Mouse (Mus musculus) erythroblast, embryonic 14.5 days (primary cell): Measurements from ENCODE around the gene Hddc3. TPM values are rescaled to one million over a fixed set of nuclear protein-coding genes. Genes with fewer than 3 reads are reported as not detected.

Source experiments
- H3K27me3 ChIP-seq: 2 replicates; pipeline ENCODE4 v1.6.1; 2012; ENCODE audit warnings: inconsistent platforms; ENCODE audit not compliant: control insufficient read depth
- H3K36me3 ChIP-seq: 2 replicates; pipeline ENCODE4 v1.6.1; 2012; ENCODE audit warnings: mild to moderate bottlenecking, inconsistent platforms; ENCODE audit not compliant: control insufficient read depth
- H3K4me1 ChIP-seq: 2 replicates; pipeline ENCODE4 v1.6.1; 2012; ENCODE audit warnings: inconsistent platforms; ENCODE audit not compliant: control insufficient read depth
- H3K4me3 ChIP-seq: replicated peaks from 2 replicates; pipeline ENCODE3; 2012; ENCODE audit warnings: moderate library complexity, mild to moderate bottlenecking, inconsistent platforms
- H3K9me3 ChIP-seq: 2 replicates; pipeline ENCODE4 v1.6.1; 2012; ENCODE audit warnings: low read length, inconsistent platforms, mixed read lengths; ENCODE audit not compliant: control insufficient read depth
- GATA1 ChIP-seq: IDR thresholded peaks from 2 replicates; pipeline ENCODE4 v1.6.1; 2012; ENCODE audit warnings: low read length, inconsistent platforms, mixed read lengths
- TAL1 ChIP-seq: IDR thresholded peaks from 3 replicates; pipeline ENCODE4 v1.6.1; 2012; ENCODE audit warnings: low read length, inconsistent platforms, mixed read lengths
- polyA plus RNA-seq: library from polyadenylated mRNA; stranded (reverse); fragments of >175 nt; gene quantifications from 2 replicates; pipeline ENCODE4 v1.2.3, GENCODE M21; 2012

Gene Hddc3
- polyA plus RNA-seq, 1 experiment = 1.4 TPM

GRCm38 (mm10) chr7:80372166-80372565 is 29.3 kb downstream of the Hddc3 start:
- TF ChIP-seq TAL1 = no peak
- TF ChIP-seq GATA1 = no peak

GRCm38 (mm10) chr7:80372667-80373066 is 29.8 kb downstream of the Hddc3 start:
- Histone ChIP-seq H3K4me1 (peaks cover 14% of the 10 kb centered on the region), H3K4me3 (no peak overlapping the region), H3K27me3 (peaks cover 43% of the 10 kb centered on the region), H3K36me3 (peaks cover 4% of the 10 kb centered on the region; the same call in 1 of the 2 replicates), H3K9me3 (no peaks in the 10 kb centered on the region)
- TF ChIP-seq TAL1 = no peak
- no peak for TF ChIP-seq GATA1

More at GRCm38 (mm10) chr7:80372166-80372565, 29.3 kb downstream of the Hddc3 start:
- peaks cover 43% of the 10 kb centered on the region for H3K27me3 ChIP-seq
- H3K4me3 ChIP-seq = no peak overlapping the region
- H3K36me3 ChIP-seq = peaks cover 8% of the 10 kb centered on the region; the same call in 1 of the 2 replicates
- H3K4me1 ChIP-seq = peaks cover 14% of the 10 kb centered on the region
- no peaks in the 10 kb centered on the region for H3K9me3 ChIP-seq

GRCm38 (mm10) chr7:80373352-80373751 is 30.4 kb downstream of the Hddc3 start:
- no peaks in the 10 kb centered on the region for H3K9me3 ChIP-seq
- H3K4me1 ChIP-seq = peaks cover 14% of the 10 kb centered on the region
- H3K4me3 ChIP-seq = no peak overlapping the region
- TF ChIP-seq TAL1 (no peak), GATA1 (no peak)
- H3K36me3 ChIP-seq = no peaks in the 10 kb centered on the region; the same call in 1 of the 2 replicates
- peaks cover 43% of the 10 kb centered on the region for H3K27me3 ChIP-seq

DNA sequence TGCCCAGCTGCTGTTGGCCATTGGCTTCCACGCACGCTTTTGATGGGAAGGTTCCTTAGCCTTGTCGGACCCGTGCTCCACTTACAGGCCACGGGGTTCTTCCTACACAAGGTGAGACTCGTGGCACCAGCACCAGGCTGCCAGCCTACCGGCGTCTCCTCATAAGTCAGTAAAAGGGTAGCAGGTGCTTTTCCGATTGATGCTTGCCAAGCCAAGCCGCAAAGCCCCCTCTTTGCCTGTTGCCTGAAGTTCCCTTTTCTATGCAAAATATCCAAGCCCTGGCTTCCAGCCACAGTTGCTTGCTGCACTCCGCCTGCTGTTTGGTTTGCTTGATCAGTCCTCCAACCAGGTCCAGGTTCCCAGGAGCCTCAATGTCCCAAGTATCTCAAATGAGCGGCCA is 30.9 kb downstream of the Hddc3 start:
- TF ChIP-seq GATA1 = no peak
- no peak for TF ChIP-seq TAL1
- H3K27me3 ChIP-seq = peaks cover 39% of the 10 kb centered on the region
- H3K4me3 ChIP-seq = no peak overlapping the region
- H3K9me3 ChIP-seq = no peaks in the 10 kb centered on the region
- peaks cover 14% of the 10 kb centered on the region for H3K4me1 ChIP-seq
- no peaks in the 10 kb centered on the region for H3K36me3 ChIP-seq

GRCm38 (mm10) chr7:80374280-80374679 is 31.4 kb downstream of the Hddc3 start:
- Histone ChIP-seq H3K36me3 (no peaks in the 10 kb centered on the region), H3K9me3 (no peaks in the 10 kb centered on the region), H3K27me3 (peaks cover 35% of the 10 kb centered on the region), H3K4me3 (no peak overlapping the region), H3K4me1 (peaks cover 14% of the 10 kb centered on the region)
- no peak for TF ChIP-seq GATA1
- TF ChIP-seq TAL1 = no peak

DNA sequence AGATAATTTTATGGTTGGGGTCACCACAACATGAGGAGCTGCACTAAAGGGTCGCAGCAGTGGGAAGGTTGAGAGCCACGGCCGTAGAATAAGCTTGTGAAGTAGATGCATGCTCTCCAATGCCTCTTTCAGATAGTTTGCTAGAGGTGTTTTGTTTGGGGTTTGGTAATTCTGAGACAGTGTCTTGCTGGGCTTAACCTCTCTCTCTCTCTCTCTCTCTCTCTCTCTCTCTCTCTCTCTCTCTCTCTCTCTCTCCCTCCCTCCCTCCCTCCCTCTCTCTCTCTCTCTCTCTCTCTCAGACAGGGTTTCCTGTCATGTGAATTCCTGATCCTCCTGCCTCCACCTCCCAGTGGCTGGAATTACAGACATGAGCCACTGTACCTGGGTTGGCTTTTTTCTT is 31.8 kb downstream of the Hddc3 start:
- Histone ChIP-seq H3K4me3 (no peak overlapping the region), H3K36me3 (no peaks in the 10 kb centered on the region), H3K27me3 (peaks cover 30% of the 10 kb centered on the region), H3K9me3 (no peaks in the 10 kb centered on the region), H3K4me1 (peaks cover 14% of the 10 kb centered on the region)
- no peak for TF ChIP-seq TAL1
- no peak for TF ChIP-seq GATA1

DNA sequence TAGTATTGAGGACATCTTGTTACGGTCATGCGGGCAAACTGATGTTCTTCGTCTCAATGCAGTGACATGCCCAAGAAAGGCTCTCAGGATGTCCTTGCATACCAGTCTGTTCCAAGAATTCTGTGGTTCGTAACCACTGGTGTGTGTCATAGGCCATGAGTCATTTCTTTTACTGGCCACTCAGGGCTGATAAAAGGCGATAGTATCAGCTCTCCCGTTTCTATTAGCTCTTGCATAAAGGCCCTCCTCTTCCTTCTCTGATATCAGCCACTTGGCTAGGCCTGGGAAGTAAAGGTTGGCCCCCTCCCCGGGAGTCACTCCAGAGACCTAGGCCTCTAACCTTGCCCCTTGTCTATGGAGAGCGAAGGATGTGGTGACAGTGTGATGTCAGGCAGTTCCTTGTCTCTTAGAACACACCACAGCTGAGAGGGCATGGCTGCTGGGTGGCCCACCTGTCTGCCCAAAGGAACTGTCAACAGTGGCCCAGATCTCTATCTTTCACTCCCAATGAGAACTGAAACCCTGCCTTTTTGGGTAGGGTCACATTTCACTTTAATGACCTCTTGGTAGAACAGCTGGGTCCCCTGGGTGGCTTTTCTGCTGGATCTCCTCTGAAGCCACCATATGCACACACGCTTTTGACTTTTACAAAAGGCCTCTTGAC is 32.6 kb downstream of the Hddc3 start:
- Histone ChIP-seq H3K9me3 (no peaks in the 10 kb centered on the region), H3K4me1 (peaks cover 12% of the 10 kb centered on the region), H3K27me3 (peaks cover 22% of the 10 kb centered on the region), H3K36me3 (no peaks in the 10 kb centered on the region), H3K4me3 (no peak overlapping the region)
- TF ChIP-seq GATA1 = no peak
- TF ChIP-seq TAL1 = no peak

- H3K4me1 ChIP-seq = peaks cover 5% of the 10 kb centered on the region
- no peaks in the 10 kb centered on the region for H3K36me3 ChIP-seq
- no peaks in the 10 kb centered on the region for H3K9me3 ChIP-seq
- no peak for TF ChIP-seq TAL1
- peaks cover 16% of the 10 kb centered on the region for H3K27me3 ChIP-seq
- H3K4me3 ChIP-seq = no peak overlapping the region
These were observed 33.3 kb downstream of the Hddc3 start for GRCm38 (mm10) chr7:80376192-80376591.

DNA sequence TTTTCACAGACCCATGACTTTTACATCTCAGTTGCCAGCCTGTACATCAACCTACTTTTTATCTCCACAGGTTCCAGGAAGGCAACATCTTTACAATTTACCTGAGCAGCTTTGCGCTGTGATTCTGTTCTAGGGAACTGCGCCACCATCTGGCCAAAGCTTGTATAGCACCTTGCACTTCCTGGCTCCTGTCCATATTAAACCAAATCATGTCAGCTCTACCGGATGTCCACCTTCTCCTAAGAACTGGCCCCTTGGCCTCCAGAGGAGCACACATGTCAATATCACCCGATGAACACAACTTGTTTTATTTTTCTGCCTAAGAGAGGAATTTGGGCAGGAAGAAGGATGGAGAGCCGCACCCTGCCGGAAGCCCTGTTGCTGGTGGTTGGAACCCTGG is 34.6 kb downstream of the Hddc3 start:
- no peak overlapping the region for H3K4me3 ChIP-seq
- H3K27me3 ChIP-seq = peaks cover 3% of the 10 kb centered on the region
- no peaks in the 10 kb centered on the region for H3K9me3 ChIP-seq
- H3K4me1 ChIP-seq = no peaks in the 10 kb centered on the region
- no peaks in the 10 kb centered on the region for H3K36me3 ChIP-seq
- no peak for TF ChIP-seq TAL1

DNA sequence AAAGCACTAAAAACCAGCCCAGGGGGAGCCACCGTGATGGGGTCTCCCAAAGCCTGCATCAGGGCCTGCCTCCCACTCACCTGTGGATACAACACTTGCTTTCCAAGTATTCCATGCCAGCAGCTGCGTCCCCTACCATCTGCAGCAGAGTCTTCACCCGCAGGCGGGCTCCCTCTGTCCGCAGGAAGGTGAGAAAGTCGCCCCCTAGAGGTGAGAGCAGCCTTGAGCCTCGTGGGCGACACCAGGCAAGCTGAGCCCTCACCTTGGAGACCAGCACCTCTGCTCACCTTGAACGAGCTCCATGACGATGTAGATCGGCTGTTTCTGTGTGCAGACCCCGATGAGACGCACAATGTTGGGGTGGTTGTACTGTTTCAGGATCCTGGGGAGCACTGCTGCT is 36.6 kb downstream of the Hddc3 start:
- no peaks in the 10 kb centered on the region for H3K9me3 ChIP-seq
- H3K4me1 ChIP-seq = no peaks in the 10 kb centered on the region
- no peak for TF ChIP-seq GATA1
- no peak for TF ChIP-seq TAL1
- no peaks in the 10 kb centered on the region for H3K27me3 ChIP-seq
- H3K4me3 ChIP-seq = no peak overlapping the region
- no peaks in the 10 kb centered on the region for H3K36me3 ChIP-seq
